8 mouse cellular contexts compared by ENCODE assay signal in the genomic region with DNA sequence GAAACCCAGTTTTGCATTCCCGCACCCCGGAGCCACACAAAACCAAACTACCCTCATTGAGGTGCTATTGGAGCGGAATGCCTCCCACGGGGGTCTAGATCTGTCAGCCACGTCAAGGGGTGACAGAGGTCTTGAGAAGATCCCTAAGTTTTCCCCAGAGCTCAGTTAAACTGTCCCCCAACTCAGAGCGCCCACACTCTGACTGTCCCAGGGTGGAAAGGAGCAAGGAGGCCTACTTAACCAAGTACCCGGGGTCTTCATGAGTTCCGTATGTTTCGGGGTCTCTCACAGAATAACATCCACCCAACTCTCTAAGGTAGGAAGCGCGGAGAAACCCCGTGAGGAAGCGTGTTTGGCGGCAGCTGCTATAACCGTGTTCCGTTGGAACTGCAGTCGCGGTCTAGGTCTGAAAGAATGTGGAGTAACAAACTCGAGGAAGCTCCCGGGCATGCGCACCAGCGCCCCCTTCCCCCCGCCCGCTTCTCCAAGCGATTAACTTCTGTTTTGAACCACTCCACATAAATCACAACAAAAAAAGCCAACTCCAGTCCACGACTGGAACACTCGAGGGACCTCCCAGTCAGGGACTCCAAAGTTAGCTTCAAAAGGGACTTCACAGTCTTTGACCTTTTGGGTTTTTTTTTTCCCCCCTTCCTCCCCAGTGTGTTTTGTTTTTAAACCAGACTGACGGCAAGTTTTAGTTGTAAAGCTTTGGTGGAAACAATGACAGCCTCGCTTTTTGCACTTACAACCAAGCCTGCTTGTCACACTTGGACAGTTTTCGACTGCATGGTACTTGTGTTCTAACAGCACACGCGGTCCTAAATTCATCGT. TPM values are rescaled to one million over a fixed set of nuclear protein-coding genes. Genes with fewer than 3 reads are reported as not detected.
DNase-seq lines count a peak whose midpoint lies in the region; ATAC-seq and TF ChIP-seq lines count a peak whose summit lies in the region.

No protein-coding gene starts in this region.

- peaks cover 41% of the 10 kb centered on the region for H3K4me1 ChIP-seq in liver, embryonic 13.5 days (replicated peaks)
- H3K4me1 ChIP-seq in testis, adult 2 months (ENCODE audit: control insufficient read depth, insufficient read depth, low read length), result peaks cover 29% of the 10 kb centered on the region

- peak overlapping the region; percentile 83 for H3K4me2 ChIP-seq in liver, embryonic 13.5 days
- peak overlapping the region; percentile 82 for H3K4me2 ChIP-seq in myocyte (ENCODE audit: low read depth)

- peak overlapping the region; percentile 74 for H3K9ac ChIP-seq in liver, embryonic 13.5 days

- peak; percentile 71 for TF ChIP-seq POLR2A in myocyte (IDR thresholded peaks at IDR 0.05; ENCODE audit: insufficient read length, low read depth)
- peak; percentile 88 for TF ChIP-seq POLR2A in testis, adult 2 months (IDR thresholded peaks at IDR 0.05; ENCODE audit: control insufficient read depth, low read depth, low read length)

- peak overlapping the region; percentile 67 for H3K4me3 ChIP-seq in liver, embryonic 13.5 days (replicated peaks)
- peak overlapping the region; percentile 98 for H3K4me3 ChIP-seq in myocyte
- H3K4me3 ChIP-seq in testis, adult 2 months (ENCODE audit: control insufficient read depth, low read depth, low read length), result peak overlapping the region; percentile 95

- peak; percentile 69 for DNase-seq in layer of hippocampus, adult 11-12 months (ENCODE audit: low spot score)
- DNase-seq in layer of hippocampus, adult 9-10 months (ENCODE audit: low spot score), result no peak
- peak; percentile 93 for DNase-seq in embryo, embryonic 9.5 days (ENCODE audit: extremely low spot score)
- peak; percentile 92 to 94 for DNase-seq in heart, adult 18-20 months
- DNase-seq in kidney, adult 11 months, result peak; percentile 94
- DNase-seq in liver, embryonic 13.5 days, result peak; percentile 65

- no peak for ATAC-seq in liver, embryonic 13.5 days (ENCODE audit: low read depth)

- TF ChIP-seq CTCF in testis, adult 2 months (IDR thresholded peaks at IDR 0.05; ENCODE audit: control insufficient read depth, insufficient read depth, insufficient replicate concordance, low read depth, low read length), result 0 out of 2 replicates have a peak, but pooled peaks have one; percentile 7

- H3K79me2 ChIP-seq in myocyte (ENCODE audit: control insufficient read depth, insufficient read depth), result peaks cover 73% of the 10 kb centered on the region

- peaks cover 57% of the 10 kb centered on the region for H3K27me3 ChIP-seq in liver, embryonic 13.5 days
- no peaks in the 10 kb centered on the region for H3K27me3 ChIP-seq in myocyte (ENCODE audit: control insufficient read depth, insufficient read depth, insufficient read length)
- H3K27me3 ChIP-seq in testis, adult 2 months (ENCODE audit: control insufficient read depth, insufficient read depth, low read length), result no peaks in the 10 kb centered on the region

- H3K27ac ChIP-seq in liver, embryonic 13.5 days, result peak overlapping the region; percentile 77
- peak overlapping the region; percentile 97 for H3K27ac ChIP-seq in testis, adult 2 months (ENCODE audit: control insufficient read depth, insufficient read depth, low read depth, low read length)

- peak overlapping the region; percentile 72 for H3ac ChIP-seq in myocyte (ENCODE audit: control insufficient read depth, insufficient read length)

- H3K9me3 ChIP-seq in liver, embryonic 13.5 days (replicated peaks), result no peaks in the 10 kb centered on the region

- peaks cover 5% of the 10 kb centered on the region for H3K36me3 ChIP-seq in liver, embryonic 13.5 days
- H3K36me3 ChIP-seq in myocyte (ENCODE audit: control insufficient read depth, insufficient read depth), result peaks cover 19% of the 10 kb centered on the region
- H3K36me3 ChIP-seq in testis, adult 2 months (ENCODE audit: control insufficient read depth, insufficient read depth, low read length), result peaks cover 4% of the 10 kb centered on the region

- WGBS in liver, embryonic 13.5 days (ENCODE audit: insufficient replicate concordance), result under 1% methylated on average over 33 of the region's 33 CpGs

TF ChIP-seq in myocyte, 11 proteins besides CTCF, POLR2A, EP300 and RAD21:
- TF ChIP-seq E2F4 (IDR thresholded peaks at IDR 0.05; ENCODE audit: insufficient read depth) (no peak), CEBPB (IDR thresholded peaks at IDR 0.05; ENCODE audit: insufficient read depth, poor library complexity, severe bottlenecking) (no peak), REST (IDR thresholded peaks at IDR 0.05; ENCODE audit: insufficient read depth, insufficient read length) (no peak), USF1 (IDR thresholded peaks at IDR 0.05; ENCODE audit: low read depth) (no peak), TCF3 (IDR thresholded peaks at IDR 0.05; ENCODE audit: insufficient read length, low read depth) (no peak), MYOG (IDR thresholded peaks at IDR 0.05; ENCODE audit: control insufficient read depth in 1 of 3, insufficient read depth in 1 of 3, insufficient read length in 2 of 3, low read depth in 2 of 3) (peak in 1 of 3 experiments; percentile 36), TCF12 (IDR thresholded peaks at IDR 0.05; ENCODE audit: insufficient read depth, poor library complexity, severe bottlenecking) (no peak), SRF (IDR thresholded peaks at IDR 0.05; ENCODE audit: control insufficient read depth, insufficient read length, low read depth) (no peak), MAX (IDR thresholded peaks at IDR 0.05; ENCODE audit: low read depth) (no peak), POLR2AphosphoS2 (IDR thresholded peaks at IDR 0.05; ENCODE audit: insufficient read length, low read depth) (peak; percentile 81), MYOD1 (IDR thresholded peaks at IDR 0.05; ENCODE audit: control insufficient read depth in 1 of 3, insufficient read length in 2 of 3, low read depth in 2 of 3) (peak in 1 of 3 experiments; percentile 25)

RNA-seq across cellular contexts. Expression of gene Tgif1, which starts 3.7 kb away (rescaled TPM):
- 1 to 10 TPM; 2.6 to 4.6 TPM for total RNA-seq in heart, adult 18-20 months (2021)
- 8.9 and 10.1 TPM in 2 replicates for polyA plus RNA-seq in liver, embryonic 13.5 days (2015; fragmentation: Nextera tagmentation; extraction: Ambion mirVana)
- polyA plus RNA-seq in myocyte (2012; fragmentation: generic; extraction: Trizol), result 75.2 TPM
- 47.5 and 50.9 TPM in 2 replicates for polyA plus RNA-seq in testis, adult 2 months (2012; rRNA removed)
